Mouse (Mus musculus) right cerebral cortex, postnatal 10 days (tissue): ENCODE data around the gene Nr2f6.

Experiments used
- DNase-seq, 2 experiments: peaks; one replicate each; pipeline ENCODE4 v3.0.0; 2021; ENCODE audit warnings: low spot score in 2 of 2

The Nr2f6 gene

DNA sequence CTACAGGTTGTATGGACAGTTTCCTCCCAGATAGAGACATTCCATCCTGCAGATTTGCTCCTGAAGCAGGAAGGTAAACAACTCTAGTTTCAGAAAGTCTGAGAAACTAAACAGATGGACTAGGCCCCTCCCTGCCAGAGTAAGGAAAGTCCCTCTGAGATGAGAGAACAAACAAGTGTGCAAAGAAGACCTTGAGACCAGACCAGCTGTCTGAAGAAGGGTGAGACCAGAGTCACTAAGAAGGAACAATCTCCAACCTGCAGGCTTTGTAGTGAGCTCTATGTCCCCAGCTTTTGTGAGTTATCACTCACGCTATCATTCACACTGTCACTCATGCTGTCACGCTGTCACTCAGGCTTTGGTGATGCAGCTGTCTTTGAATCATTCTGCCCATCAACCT, 9.9 kb upstream of the Nr2f6 start:
- peak in 1 of 2 experiments; percentile 7 for DNase-seq

GRCm38 (mm10) chr8:71388267-71388666, 6.5 kb upstream of the Nr2f6 start:
- DNase-seq, result no peak

DNA sequence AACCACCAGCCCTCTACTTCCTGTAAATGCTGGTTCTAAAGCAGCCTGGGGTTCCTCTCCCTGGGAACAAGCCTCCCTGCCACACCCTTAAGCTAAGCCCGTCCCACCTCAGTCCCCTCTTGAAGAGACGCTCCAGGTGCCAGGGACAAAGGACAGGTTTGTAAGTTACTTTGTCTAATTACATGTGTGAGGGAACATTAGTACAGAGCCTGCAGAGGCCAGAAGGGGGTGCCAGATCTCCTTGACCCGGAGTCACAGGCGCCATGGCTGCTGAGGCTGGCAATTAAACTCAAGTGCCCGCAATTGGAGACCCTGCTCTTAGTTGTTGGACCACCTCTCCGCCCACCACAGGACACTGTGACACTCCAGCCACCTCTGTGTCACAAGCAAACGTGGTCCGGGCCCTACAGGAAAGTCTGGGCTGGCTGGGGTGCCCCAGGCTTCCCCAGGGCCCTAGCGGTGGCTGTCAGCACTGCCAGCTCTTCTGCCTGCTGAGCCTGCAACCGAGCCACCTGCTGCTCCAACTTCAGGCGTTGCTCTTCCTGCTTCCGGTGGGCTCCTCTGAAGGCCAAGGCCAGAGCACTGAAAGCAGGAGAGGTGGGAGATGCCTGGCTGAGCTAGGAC, 3.6 kb upstream of the Nr2f6 start:
- DNase-seq, result no peak

GRCm38 (mm10) chr8:71383860-71384259, 2.1 kb upstream of the Nr2f6 start:
- no peak for DNase-seq

DNA sequence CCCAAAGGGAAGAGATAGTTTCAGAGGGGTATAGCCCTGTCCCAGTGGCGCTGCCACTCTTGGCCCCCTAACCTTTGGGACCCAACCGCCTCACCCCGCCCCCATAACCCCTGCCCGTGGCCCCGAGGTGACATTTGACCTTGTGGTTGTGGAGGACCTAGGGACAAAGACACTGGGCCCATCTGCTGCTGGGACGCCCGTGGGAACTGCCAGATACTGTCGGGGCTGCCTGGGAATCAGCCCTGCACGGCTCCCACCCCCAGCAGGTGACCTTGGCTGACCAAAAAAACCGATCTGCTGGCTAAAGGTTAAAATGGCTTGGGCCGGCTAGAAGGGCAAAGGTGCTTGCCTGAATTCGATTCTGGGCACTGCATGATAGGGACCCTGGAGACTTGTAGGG, 1.6 kb upstream of the Nr2f6 start:
- no peak for DNase-seq

GRCm38 (mm10) chr8:71381971-71382961, 506 bp upstream of the Nr2f6 start:
- DNase-seq, result peak; percentile 88 to 89

- DNase-seq, result no peak
These were observed 1.3 kb downstream of the Nr2f6 start for GRCm38 (mm10) chr8:71380178-71381171.

GRCm38 (mm10) chr8:71379512-71380075, 2.2 kb downstream of the Nr2f6 start:
- DNase-seq, result no peak

DNA sequence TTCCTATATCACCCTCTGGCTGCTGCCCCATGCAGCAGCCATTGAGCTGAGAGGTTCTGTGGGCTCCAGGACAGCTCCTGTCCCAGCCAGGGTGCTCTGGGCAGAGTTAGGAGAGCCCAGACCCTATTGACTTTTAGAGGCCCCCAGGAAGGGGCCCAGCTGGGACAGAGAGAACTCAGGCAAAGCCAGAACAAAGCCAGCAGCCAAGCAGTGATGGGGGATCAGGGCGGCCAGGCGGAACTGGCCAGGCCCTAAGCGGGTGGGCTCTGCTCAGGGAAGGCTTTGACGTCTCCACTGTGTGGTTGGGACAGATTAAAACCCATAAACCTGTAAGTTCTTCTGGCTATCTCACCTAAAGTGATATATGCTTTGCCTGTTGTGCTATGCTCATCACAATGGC, 2.8 kb downstream of the Nr2f6 start:
- no peak for DNase-seq

GRCm38 (mm10) chr8:71376423-71377030, 5.2 kb downstream of the Nr2f6 start:
- DNase-seq, result no peak

DNA sequence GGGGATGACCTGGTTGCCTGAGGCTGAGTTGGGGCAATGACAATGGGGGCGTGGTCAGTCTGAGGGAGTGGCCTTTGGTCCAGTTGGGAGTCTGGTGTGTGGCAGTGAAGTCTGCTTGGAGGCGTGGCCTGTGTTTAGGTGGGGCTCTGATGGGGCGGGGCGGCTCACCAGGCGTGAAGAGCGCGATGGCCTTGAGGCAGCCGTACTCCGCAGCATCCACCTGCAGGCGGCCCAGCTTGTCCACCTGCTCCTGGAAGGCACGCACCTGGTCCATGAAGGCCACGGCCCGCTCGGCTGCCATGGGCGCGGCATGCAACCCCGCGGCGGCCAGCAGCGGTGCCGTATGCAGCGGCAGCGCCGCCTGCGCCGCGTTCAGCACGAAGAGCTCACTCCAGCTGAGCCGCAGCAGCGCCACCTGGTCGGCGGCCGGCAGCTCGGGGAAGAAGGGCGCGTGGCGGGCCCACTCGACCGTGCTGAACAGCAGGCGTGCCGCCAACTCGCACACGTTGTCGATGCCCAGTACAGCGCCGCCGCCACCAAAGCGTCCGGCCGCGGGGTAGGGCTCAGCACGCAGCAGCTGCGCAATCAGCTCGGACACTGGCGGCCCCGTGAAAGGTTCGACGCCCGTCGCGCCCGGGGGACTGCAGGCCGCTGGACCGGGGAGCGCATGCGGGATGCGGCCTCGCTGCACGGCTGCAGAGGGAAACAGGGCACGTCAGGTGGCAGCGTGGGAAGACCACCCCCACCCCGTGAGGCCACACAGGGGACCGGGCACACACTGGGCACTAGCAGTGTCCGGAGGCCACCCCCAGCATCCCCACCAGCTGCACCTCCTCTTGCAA, 6.0 kb downstream of the Nr2f6 start:
- DNase-seq, result peak; percentile 81 to 82

DNA sequence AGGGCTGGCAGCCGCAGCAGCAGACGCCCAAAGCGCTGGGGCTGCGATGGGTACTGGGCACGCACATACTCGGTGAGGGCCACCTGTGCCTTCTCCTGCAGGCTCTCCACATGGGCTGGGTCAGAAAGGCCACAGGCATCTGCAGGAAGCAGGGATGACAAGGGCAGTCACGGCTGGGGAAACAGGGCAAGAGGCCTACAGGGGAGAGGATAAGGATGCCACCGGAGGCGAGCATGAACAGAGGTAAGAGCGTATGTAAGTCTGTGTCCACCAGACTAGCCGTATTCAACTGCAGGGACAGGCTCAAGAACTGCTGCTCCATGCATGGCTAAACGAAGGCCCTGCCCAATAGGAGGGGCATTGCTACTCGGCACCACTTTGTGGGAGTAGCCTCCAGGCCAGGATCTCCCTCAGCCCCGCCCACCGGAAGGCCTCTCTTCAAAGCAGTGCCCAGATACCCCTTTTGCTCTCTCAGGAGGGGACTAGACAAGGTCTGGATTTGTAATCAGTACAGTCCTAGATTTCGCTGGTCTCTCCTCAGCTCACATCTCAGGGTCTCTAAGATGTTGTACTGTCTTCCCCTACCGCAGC, 7.0 kb downstream of the Nr2f6 start:
- no peak for DNase-seq

DNA sequence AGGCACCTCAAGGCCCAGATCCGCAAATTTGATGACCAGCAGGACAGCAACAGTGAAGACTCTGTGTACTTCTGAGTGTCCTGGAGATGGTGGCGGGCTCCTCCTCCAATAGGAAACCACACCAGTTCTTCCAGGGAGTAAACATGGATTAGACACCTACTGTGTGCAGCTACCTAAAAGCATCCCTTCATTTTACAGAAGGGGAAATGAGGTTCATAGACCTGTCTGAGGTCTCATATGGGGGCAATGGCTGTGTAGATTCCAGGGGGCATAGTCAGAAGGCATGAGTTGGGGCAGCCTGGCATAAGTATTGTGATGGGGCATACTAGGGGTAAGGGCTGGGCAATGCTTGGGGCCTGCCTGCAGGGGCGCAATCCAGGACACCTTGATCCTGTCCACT, 8.8 kb downstream of the Nr2f6 start:
- no peak for DNase-seq

GRCm38 (mm10) chr8:71372427-71372826, 9.3 kb downstream of the Nr2f6 start:
- DNase-seq, result no peak

DNA sequence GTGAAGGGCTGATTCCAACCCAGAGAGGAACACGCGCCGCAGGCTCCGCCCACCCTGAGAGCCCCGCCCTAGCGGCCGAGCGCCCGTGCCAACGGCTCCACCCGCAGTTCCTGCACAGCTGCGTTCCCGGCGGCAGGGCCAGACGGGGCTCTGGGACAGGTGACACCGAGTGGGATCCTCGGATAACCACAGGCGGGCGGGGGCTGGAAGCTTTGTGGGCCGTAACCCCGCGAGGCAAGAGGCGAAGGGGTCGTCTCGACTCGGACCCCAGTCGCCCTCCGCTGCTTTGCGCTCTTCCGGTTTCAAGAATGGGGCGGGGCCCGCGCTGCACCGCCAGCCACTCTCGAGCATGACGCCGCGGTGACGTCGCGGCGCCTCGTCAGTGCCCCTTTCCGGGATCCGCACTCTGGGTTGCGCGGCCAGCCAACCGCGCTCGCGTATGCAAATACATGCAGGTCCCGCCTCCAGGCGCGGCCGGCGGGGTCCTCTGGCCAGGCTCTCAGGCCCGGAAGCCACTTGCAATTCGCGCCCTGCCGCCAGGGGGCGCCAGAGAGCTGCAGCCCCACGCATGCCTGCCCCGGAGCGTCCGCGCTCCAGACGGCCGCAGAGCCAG, 10.4 kb downstream of the Nr2f6 start, which contains the start of gene Ocel1:
TSS of gene Ocel1 (plus strand) at position 63 of the 613 bp plus-strand sequence.
- peak; percentile 98 for DNase-seq

DNA sequence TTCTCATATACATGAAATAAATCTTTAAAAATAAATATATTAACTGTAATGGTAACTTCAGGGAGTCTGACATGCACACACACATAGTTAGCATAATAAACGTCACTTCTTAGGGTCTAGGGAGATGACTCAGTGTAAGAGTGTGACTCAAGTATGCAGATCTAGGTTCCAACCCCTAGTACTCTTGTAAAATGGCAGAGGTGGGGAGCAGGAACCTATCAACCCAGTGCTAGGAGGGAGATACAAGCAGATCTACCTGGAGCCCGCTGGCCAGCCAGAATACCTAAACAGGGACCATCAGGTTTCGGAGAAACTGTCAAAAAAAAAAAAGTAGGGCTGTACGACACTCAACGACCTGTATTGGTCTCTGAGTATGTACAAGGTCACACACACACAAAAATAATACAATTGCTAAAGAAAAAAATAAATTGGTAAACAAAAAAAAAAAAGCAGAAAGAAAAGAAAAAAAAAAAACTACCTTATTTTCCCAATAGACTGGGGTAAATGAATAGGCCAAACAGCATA, 11.0 kb downstream of the Nr2f6 start:
- no peak for DNase-seq

- peak in 1 of 2 experiments; percentile 36 for DNase-seq
These were observed 12.6 kb downstream of the Nr2f6 start for GRCm38 (mm10) chr8:71369040-71369718.

DNA sequence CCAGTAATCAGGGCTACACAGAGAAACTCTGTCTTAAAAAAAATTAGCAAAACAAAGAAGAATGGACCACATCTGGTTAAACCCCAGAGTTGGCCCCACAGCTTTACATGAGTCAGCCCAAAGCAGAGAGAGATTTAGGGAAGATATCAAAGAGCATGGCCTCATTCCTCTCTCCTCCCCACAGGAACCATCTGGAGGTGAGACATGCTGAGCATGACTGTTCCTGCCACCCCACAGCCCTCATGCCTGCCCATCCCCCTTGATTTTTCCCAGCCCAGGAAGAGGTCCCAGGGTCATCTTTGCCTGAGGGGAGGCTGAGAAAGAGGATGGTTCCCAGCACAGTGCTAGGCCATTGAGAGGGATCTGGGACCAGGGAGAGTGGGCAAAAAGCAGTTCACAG, 13.4 kb downstream of the Nr2f6 start:
- DNase-seq, result no peak
